Mouse (Mus musculus): ENCODE results near the gene Tmem198.
A peak's percentile ranks its signal among the peaks of the same experiment; 100 is the strongest.

The Tmem198 gene

GRCm38 (mm10) chr1:75455948-75456347 lies 23.4 kb upstream of the Tmem198 start:
- no peak for DNase-seq

- DNase-seq, result no peak
Observed at GRCm38 (mm10) chr1:75456746-75457564, 22.4 kb upstream of the Tmem198 start.

- DNase-seq, result no peak
Observed at GRCm38 (mm10) chr1:75457710-75458024, 21.7 kb upstream of the Tmem198 start.

DNA sequence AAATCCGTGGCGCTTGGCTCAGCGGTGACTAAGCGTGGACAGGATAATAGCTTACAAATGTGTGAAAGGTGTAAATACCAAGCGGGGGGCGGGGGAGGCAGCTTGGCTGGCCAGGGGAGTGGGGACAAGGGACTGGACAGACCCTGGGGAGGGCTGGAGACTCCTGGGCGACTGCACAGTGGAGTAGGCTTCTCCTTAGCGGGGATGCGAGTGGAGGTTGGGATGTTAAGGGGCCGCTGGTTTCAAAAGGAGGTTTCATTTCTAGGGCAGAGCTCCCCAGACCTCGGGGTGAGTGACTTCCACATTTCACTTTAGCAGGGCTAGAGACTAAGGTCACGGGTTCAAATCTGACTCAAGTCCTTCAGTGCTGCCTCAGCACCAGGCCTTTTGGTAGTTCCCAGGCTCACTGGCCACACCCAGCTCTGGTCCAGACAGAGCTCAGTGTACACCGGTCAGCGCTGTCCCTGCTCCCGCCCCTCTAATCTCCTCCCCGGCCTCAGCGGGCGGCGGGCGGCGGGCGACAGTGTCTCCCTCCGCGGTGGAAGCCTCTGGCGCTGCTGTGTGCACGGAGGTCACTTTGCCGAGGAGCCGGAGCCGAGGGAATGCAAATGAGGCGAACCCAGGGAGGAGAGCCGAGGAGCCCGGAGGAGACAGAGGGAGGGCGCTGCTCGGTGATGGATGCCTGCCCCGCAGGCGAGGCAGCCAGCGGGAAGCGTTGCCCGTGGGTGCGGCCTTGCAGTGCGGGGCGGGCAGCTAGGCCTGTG lies 21.1 kb upstream of the Tmem198 start:
- DNase-seq, result peak; percentile 95

DNA sequence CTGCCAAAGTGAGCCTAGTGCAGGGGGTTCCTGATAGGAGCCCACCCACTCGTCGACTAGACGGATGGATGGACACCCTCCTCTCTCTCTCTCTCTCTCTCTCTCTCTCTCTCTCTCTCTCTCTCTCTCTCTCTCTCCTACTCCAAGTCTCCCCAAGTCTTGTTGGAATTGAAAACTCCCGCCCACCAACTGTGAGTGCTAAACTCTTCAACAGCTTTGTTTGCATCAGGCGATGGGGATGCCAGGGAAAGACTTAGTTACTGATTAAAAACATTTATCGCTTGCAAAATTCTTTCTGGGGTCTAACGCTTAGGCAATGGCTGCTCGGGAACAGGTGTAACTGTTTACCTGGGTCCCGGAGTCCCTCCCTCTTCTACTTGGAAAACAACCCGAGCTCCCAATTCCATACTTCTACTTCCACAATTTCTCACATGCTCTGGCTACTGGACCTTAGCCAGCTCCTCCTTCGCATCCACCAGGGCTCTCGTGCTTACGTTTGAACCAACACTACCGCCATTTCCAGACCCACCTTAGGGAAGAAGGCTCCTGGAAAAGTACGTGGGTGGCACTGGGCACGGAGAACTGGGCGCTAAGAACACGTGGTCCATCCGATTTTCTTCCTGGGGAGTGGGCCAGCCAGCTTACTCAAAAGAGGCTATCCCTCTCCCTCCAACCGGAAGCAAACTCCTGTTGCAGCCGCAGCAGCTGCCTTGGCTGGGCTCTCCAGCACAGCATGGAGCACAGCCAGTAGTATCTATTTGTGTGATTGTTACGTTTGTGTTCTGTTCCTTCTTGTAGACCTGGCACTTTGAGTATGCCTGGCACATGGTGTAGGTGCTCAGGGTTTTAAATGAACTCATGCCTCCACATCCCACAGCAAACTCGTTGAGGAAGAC lies 20.3 kb upstream of the Tmem198 start:
- DNase-seq, result peak; percentile 93

- no peak for DNase-seq
Observed at GRCm38 (mm10) chr1:75460297-75460696, 19.0 kb upstream of the Tmem198 start.

DNA sequence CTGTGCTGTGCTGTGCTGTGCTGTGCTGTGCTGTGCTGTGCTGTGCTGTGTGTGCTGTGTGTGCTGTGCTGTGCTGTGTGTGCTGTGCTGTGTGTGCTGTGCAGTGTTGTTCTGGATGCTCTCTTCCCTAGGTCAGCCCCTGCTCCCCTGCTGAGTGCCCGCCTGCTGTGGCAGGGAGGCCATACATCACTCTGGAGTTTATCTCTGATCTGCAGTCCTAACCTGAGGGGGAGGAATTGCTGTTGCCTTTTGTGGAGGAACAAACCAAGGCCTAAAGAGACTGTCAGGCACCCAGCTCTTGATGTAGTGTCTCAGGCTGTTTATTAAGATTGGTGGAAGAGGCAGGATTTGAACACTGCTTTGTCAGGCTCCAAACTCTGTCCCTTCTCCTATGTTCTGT lies 16.7 kb upstream of the Tmem198 start:
- no peak for DNase-seq

DNA sequence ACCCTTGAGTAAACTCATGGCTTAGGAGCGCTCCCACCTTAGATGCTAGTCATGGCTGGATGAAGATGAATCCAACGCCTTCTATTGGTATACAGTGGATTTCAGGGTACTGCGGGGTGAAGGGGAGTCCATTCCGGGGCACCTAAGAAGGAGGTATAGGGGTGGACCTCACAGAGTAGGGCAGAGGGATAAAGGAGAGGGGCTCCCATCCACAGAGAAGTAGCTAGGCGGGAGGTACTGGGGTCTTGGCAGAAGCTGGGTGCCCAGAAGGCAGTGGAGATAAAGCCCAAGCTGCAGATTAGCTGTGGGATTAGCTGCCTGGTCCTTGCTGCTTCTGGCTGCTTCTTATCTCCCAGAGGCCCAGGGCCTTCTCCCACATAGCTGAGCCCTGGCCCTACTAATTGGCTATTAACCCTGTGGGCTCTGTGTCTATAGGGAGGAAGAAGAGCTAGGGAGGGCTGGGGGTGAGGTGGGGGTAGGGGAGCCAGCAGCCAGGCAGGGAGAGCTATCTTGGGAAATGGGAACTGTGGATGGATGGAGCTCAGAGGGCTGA lies 15.6 kb upstream of the Tmem198 start:
- DNase-seq, result no peak

DNA sequence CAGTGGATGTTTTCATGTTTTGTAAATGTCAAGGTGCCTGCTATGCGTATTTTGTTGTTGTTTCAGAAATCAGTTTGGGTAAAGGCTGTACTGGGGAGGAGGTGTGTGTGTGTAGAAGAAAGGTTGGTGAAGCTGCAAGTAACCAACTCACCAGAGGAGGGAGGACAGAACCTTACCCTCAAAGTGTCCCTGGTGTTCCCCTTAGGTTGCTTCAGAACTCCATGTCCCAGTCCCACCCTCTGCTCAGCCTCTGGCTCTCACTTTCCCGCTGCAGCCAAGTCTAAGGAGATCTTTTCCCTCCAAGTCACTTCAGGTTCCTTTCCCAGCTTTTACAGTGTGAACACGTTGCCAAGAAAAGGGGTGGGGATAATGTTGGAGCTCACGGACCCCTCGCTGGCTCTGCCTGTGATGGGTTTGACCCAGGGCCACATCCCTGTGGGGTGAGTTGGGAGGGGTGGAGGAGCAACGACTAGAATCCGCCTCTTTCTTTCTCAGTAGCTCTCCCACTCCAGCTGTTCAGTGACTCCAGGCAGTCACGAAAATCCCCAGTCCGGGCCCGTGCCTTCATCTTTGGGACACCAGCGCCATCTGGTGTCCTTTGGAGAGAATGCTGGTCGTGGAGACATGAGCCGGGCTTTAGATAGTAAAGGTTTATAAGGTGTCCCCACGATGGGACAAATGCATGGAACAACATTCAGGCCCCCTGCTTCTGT lies 12.0 kb upstream of the Tmem198 start:
- peak; percentile 97 for DNase-seq

GRCm38 (mm10) chr1:75469287-75469825 lies 10.0 kb upstream of the Tmem198 start:
- DNase-seq, result peak; percentile 88

- no peak for DNase-seq
Observed at GRCm38 (mm10) chr1:75476441-75476840, 2.9 kb upstream of the Tmem198 start.

DNA sequence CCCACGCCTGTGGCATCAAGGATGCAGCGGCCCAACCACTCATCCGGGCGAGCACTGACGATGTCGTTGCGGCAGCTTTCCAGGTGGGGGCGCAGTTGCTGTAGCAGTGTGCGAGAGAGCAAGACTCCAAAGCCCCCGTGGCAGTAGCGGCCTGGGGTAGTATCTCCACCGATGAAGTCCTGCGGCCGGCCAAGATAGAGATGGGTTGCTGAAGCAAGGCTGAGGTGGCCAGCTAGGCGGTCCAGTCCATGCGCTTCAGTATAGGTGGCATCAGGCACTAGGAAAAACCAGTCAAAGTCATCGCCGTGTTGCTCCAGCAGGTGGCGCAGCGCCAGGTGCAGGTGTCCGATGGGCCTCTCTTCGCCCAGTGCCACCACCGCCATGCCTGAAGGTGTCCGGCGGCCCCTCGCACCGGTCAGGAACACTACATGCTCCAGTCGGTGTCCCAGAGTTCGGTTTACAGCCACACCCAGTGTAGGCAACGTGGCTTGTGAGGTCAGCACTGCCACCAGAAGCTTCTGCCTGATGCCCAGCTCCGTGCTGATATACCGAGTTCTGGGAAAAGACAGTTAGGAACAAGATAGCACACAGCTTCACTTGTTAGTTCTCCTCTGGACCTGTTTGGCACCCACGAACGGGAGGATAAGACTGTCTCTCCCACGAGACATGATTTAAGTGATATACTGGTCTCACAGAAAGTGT lies 1.9 kb upstream of the Tmem198 start:
- peak; percentile 96 for DNase-seq

DNA sequence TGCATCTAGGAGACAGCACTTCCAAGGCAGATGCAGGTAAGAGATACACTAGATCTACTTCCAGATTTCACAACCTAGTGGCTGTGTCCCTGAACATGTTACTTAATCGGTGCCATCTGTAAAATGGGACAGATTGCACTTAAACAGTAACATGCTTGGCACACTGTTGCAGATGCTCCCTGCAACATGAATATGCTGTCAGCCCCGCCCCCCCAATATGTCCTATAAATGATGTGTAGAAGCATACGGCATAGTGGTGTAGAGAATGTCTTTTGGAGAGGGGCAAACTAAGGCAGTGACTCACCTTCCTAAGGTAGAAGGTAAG lies 1.4 kb upstream of the Tmem198 start:
- no peak for DNase-seq

DNA sequence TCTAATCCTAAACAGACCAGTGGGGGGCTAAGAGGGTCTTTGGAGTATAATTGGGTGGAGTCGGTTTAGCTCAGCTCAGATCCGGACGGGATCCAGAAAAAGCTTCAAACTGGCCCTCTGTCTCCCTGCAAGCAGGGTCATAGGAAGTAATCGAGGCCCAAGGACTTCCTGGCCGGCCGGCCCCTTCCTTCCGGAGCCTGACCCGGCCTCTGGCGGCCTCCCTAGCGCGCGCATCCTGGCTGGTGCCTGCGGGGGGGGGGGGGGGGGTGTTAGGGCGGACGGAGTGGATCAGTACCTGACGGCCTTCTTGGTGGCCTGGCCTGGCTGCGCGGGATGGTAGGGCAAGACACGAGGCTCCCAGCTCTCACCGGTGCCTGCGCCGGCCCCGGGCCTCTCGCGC lies 835 bp upstream of the Tmem198 start:
- DNase-seq, result peak; percentile 98

DNA sequence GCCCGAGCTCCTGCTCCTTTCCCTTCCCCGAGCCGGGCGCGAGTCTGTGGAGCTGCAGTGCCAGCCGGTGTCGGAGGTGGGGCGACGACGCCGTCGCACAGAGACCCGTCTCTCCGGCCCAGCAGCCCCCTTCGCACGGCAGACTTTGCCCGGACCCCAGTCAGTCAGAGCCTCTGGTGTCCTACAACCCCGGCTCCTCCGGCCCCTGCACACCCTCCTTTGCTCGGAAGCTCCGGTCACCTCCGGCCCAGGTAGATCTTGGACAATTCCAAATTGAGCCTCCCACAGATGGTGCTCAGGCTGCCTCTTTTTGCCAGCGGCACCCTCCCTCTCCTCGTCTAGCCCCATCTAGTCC lies 280 bp downstream of the Tmem198 start:
- no peak for DNase-seq

DNA sequence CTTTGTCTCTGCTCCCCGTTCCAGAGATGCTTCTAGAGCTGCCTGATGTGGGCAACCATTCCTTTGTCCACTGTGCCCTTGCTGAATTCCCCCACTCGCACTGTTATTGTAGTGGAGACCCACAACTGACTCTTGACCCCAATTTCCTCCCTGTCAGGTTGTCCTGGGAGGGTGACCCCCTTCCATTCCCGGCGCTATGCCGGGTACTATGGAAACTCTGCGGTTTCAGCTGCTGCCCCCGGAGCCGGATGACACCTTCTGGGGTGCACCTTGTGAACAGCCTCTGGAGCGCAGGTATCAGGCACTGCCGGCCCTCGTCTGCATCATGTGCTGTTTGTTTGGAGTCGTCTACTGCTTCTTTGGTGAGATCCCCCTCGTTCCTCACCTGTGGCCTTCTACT lies 704 bp downstream of the Tmem198 start:
- peak; percentile 92 for DNase-seq

- DNase-seq, result no peak
Observed at GRCm38 (mm10) chr1:75480735-75481134, 1.4 kb downstream of the Tmem198 start.

DNA sequence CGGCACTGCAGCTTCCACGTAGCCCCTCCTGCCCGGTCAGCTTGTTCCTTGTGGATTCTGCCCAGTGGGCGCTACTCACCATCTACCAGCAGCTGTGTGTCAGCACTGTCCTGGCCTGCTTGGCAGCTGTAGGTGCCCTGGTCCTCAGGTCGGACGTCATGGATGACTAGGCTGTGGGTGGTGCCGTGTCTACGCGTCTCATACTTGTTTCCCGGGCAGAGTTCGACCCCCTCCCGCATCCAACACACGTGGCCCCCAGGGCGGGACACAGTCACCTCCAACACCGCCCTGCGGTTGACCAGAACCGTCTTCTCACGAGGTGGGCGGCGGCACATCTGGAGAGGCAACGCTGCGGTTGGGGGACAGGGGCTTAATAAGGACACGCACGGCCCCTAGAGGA lies 7.2 kb downstream of the Tmem198 start:
- DNase-seq, result no peak

DNA sequence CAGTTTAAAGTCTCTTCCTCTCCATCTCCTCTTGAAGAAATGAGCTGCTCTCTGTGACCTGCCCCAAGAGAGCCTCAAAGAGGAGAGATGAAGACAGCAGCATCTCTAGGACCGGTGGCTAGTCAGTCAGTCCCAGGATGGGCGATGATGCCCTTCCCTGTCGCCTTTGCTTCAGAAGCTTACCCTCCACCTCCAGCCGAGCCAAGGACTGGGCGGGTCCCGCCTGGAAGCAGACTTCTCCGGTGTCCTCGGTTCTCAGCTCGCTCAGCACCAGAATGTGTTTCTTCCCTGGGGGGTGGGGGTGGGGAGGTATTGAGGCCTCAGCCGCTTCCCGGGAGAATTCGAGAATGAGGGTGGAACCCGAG lies 7.7 kb downstream of the Tmem198 start:
- DNase-seq, result no peak

DNA sequence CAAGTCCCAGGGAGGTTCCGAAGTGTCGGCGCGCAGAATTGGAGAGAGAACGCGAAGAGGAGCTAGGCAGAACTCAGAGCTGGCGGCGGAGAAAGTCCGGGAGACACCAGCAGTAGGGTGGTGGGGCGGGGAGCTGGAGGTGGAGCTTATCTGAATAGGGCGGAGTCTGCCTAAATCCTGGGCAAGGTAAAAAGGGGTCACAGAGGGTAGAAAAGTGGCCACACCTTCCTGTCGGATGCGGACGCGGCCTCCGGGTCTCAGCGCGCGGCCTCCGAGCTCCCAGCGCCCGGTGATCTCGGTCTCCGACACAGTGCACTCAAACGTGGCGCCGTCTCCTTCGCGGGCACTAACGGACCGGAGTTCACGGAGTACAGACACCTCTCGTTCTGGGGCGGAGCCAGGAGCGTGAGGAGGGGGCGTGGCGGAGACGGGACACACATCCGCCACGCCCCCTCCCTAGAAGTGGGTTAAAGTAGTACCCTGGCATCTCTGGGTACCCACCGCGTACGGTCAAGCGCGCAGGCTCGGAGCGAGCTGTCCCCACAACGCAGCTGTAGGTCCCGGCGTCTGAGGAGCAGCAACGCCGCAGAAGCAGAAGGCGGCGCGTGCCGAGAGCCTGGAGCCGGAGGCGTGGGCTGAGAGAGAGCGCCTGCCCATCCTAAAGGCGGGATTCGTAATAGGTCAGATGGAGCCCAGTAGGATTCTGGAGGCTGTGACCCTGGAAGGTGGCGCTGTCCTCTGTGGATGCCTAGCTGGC lies 8.3 kb downstream of the Tmem198 start:
- DNase-seq, result peak; percentile 93

All from heart, adult 11 months (tissue).